Mouse (Mus musculus) spleen, adult 2 months (tissue): ENCODE results near the gene Slc37a1.

ENCODE experiments used
- CTCF ChIP-seq: fragments of 200-500 bp; IDR thresholded peaks from 2 replicates; pipeline ENCODE4 v1.5.1; 2011; ENCODE audit warnings: mild to moderate bottlenecking, inconsistent platforms; ENCODE audit not compliant: insufficient read depth, insufficient read length, insufficient replicate concordance; ENCODE audit errors: extremely low read depth
- POLR2A ChIP-seq: fragments of 200-500 bp; IDR thresholded peaks from 2 replicates; pipeline ENCODE4 v1.6.1; 2011; ENCODE audit warnings: low read depth, low read length, inconsistent platforms

GRCm38 (mm10) chr17:31294363-31295214 lies 8.0 kb downstream of the Slc37a1 start:
- no peak; the same call in 1 of the 2 replicates for TF ChIP-seq CTCF
- no peak for TF ChIP-seq POLR2A
